Mouse (Mus musculus): ENCODE data around the gene Adcy2.

Gene Adcy2

GRCm38 (mm10) chr13:68627041-68627440, 372.3 kb downstream of the Adcy2 start:
- no peak for DNase-seq (ENCODE audit: low spot score)

DNA sequence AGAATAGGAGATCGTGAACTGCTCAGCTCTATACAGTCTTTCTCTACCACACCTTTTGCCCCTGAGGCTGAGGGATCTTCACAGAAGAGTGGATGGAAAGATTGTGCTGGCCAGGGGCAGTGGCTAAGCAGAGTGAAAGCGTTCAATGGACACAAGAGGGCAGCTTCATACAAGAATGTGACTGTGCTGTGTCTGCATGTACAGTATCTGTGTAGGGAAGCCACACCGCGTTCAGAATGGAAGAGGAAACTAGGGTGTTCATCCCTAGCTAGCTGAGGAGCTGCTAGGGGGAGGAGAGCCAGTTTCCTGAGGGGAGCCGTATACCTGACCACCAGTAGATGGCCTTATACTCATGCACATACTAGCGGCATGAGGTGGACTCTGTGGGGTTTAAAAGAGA, 376.5 kb downstream of the Adcy2 start:
- DNase-seq (ENCODE audit: low spot score): no peak

DNA sequence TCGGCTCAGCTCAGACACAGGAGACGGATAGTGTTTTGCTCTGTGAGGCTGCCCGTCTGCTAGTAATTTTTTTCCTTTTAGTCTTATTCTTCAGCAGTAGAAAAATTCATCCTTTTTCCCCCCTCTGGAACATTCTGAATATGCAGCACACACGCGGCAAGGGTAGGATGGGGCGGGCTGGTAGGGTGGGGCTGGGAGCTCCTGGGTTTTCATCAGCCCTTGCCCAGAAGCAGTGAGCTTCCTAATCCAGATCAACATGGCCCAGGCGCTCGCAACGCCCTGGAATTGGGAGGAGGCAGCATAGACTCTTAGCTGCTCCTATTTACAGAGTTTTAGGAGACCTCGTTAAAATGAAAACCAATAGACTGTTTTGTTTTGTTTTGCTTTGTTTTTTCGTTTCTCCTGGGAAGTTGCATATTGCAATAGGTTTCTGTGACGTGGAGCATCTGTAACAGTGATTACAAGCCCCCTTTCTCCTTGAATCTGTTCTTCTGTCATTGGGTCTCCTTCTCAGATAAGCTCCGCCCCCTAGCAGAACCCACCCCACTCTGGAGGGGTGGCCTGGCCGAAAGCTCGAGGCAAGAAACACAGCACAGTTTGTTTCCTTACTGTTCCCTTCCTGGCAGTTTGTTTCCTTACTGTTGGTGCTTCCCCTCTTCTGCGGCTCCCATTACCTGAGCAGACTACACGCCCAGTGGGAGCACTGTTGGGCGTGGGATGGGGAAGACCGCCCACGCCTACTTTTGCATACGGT, 391.5 kb downstream of the Adcy2 start:
- no peak for DNase-seq (ENCODE audit: low spot score)

DNA sequence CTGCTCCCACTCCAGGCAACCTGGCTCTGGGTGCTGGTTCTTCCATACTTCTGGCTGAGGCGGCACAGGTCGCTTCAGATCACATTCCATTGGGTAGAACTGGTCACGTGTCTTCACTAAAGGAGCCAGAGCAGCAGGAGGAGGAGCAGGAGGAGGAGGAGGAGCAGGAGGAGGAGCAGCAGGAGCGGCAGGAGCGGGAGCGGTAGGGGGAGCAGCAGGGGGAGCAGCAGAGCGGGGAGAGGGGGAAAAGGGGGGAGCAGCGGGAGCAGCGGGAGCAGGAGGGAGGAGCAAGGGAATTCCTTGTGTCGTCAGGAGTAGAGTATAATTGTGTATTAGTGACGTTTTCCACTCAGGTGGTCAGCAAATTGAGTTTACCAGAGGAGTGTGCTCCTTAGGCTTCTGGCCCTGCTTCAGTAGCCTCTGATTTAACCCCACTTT, 393.6 kb downstream of the Adcy2 start:
- DNase-seq (ENCODE audit: low spot score): no peak

- DNase-seq (ENCODE audit: low spot score): no peak
Observed at GRCm38 (mm10) chr13:68603085-68603484, 396.3 kb downstream of the Adcy2 start.

- DNase-seq (ENCODE audit: low spot score): no peak
Observed at GRCm38 (mm10) chr13:68601184-68601583, 398.2 kb downstream of the Adcy2 start.

DNA sequence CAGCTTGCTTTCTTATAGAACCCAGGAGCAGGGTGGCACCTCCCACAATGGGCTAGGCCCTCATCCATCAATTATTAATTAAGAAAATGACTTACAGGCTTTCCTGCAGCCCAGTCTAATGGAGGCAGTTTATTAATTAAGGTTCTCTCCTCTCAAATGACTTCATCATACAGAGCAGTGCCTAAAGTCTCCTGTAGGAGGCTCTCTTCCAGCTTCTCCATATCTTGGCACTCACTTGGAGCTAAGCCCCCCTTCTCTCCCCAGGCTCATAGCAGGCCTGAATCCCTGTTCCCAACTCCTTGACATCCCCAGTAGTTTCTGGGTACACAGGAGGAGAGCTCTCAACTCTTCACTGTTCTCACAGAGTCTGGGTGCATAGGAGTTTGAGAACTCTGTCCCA, 400.4 kb downstream of the Adcy2 start:
- DNase-seq (ENCODE audit: low spot score): no peak

DNA sequence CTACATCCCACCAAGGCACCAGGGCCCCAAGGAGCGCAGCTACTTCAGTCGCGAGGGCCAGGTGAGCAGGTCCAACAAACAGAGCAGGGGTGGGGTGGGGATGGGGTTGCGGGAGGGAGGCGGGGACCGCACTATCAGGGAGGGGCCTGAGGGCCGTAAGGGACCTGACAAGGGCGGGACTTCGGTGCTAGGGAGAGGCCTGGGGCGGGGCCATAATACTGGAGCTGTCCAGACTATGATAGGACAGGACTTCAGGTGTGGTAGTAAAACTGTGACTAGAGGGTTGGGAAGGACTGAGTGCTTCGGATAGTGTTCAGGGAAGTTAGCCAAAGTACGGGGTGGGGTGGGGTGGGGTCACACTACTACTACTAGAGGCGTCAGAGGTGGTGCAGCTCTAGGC, 401.7 kb downstream of the Adcy2 start:
- DNase-seq (ENCODE audit: low spot score): no peak

- no peak for DNase-seq (ENCODE audit: low spot score)
Observed at GRCm38 (mm10) chr13:68597199-68597598, 402.1 kb downstream of the Adcy2 start, which contains the start of gene 1700001L19Rik. TSS of gene 1700001L19Rik (plus strand) at chr13:68597421.

DNA sequence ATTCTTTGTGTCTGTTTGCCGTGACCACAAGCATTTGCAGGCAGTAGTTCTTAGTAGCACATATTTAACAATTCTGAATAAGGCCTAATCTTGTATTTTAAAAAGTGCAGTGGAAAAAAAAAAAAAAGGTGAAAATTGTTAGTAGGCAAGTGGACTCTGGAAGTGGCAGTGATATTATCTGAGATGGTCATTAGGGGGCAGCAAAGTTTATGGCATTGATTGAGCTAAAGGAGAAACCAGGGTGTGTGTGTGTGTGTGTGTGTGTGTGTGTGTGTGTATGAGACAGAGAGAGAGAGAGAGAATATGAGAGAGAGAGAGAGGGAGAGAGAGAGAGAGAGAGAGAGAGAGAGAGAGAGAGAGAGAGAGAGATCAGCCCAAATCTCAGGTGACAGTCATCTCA, 405.5 kb downstream of the Adcy2 start:
- no peak for DNase-seq (ENCODE audit: low spot score)

DNA sequence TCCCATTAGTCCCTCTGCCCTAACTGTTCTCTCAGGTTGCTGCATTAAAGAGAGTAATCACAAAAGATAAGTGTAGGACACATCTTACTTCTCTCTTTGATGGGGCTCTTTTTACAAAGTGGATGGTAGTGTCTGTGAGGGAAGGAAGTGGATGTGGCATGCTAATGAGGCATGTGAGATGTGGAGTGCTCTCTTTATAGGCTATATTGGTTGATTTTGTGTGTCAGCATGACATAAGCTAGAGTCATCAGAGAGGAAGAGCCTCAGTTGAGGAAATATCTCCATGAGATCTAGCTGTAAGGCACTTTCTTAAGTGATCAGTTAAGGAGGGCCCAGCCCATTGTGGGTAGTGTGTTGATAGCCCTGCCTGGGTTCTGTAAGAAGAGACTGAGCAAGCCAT, 411.0 kb downstream of the Adcy2 start:
- no peak for DNase-seq (ENCODE audit: low spot score)

GRCm38 (mm10) chr13:68585441-68585840, 413.9 kb downstream of the Adcy2 start:
- DNase-seq (ENCODE audit: low spot score): no peak

GRCm38 (mm10) chr13:68583961-68584360, 415.4 kb downstream of the Adcy2 start:
- no peak for DNase-seq (ENCODE audit: low spot score)

DNA sequence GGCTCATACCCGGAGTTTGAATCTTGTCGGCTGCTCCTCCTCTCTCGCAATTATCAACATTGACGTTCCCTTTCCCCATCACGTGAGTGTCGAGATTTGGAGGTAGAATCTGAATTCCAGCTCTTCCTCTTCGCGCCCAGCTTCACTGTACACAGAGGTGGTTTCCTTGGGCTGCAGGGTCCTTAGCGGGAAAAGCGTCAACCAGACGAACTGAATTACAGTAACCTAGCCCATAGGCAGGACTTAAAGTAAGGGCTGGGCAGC, 416.9 kb downstream of the Adcy2 start:
- no peak for DNase-seq (ENCODE audit: low spot score)

DNA sequence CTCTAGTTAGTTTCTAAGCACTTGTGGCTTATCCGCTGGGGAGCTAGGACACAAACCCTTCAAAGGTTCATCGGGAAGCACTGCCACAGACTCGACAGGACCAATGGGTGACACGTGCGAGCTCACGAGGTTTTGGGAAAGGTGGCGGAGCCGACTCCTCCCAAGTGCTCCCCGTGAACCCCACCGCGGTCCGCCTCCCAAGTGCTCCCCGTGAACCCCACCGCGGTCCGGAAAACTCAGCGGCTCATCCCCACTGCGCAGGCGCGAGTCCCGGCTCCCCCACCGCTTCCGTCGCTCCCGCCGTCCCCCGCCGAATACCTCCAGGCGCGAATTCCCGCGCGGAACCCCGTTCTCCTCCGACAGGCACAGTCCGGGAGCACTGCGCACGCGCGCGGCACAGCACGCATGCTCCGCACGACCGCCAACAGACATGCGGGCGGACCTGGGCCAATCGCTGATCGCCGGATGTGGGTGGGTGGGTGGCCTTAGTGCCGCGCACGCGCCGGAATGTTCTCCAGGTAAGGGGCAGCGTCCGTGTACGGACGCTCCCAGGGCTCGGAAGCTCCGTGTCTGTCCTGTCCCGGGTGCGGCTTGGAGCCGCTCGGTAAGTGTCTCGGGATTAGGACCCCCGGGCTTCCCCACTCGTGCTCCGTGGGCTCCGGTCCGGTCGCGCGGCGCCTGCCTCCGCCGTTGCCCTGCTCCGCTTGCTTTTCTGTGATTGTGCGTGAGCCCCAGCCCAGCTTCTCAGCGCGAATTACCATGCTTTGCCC, 417.4 kb downstream of the Adcy2 start, which contains the start of the genes Mtrr and Fastkd3:
Gene Mtrr, minus strand, starts transcription at position 403 of the 770 bp plus-strand sequence.
Gene Fastkd3, plus strand, starts transcription at position 488 of the 770 bp plus-strand sequence.
- peak; percentile 96 for DNase-seq (ENCODE audit: low spot score)

GRCm38 (mm10) chr13:68581086-68581740, 418.1 kb downstream of the Adcy2 start:
- no peak for DNase-seq (ENCODE audit: low spot score)

GRCm38 (mm10) chr13:68577945-68578344, 421.4 kb downstream of the Adcy2 start:
- DNase-seq (ENCODE audit: low spot score): peak; percentile 37

GRCm38 (mm10) chr13:68574398-68574797, 424.9 kb downstream of the Adcy2 start:
- no peak for DNase-seq (ENCODE audit: low spot score)

- no peak for DNase-seq (ENCODE audit: low spot score)
Observed at GRCm38 (mm10) chr13:68572966-68573913, 426.1 kb downstream of the Adcy2 start.

DNA sequence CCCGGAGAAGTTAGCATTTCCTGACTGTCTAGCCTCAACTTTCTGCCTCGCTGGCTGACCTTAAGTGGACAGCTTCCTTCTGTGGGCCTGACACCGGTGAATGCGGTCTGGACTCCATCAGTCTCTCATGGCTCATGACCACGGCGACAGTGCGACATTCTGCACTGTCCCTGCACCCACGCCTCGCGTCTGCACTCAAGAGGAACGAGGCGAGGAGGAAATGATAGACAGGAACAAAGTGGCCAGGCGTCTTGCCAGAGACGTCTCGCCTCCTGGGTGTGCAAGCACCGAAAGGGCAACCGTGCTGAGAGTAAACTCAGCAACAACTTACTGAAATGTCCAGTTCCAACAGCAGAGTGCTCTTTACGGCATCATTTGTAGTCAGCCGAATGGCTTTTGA, 427.1 kb downstream of the Adcy2 start:
- no peak for DNase-seq (ENCODE audit: low spot score)

Data from ovary, postnatal 14 days (tissue).